Mouse (Mus musculus) lung, postnatal 0 days (tissue): ENCODE results near the gene Slc1a2.

Experiments used
- CTCF ChIP-seq: IDR thresholded peaks from 2 replicates; pipeline ENCODE4 v1.5.1; 2016; ENCODE audit warnings: antibody characterized with exemption, mild to moderate bottlenecking
- EP300 ChIP-seq: IDR thresholded peaks from 2 replicates; pipeline ENCODE4 v1.6.1; 2016; ENCODE audit warnings: antibody characterized with exemption, mild to moderate bottlenecking, control low read depth

DNA sequence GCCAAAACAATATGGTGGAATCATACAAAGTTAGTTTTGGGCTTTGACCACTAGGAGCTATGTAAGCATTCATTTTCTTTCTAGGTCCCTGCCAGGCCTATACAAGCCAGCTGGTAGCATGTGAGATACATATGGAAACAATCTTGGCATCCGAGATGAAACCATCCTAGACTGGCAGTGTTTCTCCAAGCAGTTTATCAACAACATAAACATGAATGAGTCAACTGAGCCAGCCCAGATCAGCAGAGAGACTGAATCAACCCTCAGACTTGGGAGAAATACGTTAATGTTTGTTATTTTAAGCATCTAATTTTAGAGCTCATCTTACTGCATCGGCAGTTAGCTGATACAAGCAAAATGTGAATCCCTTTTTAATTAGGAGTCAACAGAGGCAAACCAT lies 149.2 kb downstream of the Slc1a2 start:
- TF ChIP-seq CTCF = 0 out of 2 replicates have a peak, but pooled peaks have one; percentile 19
- TF ChIP-seq EP300 = peak; percentile 42; the same call in 1 of the 2 replicates
